Mouse (Mus musculus): ENCODE measurements at regions not wholly inside any gene's neighbourhood (a gene's known extent, or its start where the extent isn't known, plus 50 kb on each side); places are given as distances from the start of the nearest gene placed in this dataset.

GRCm38 (mm10) chr8:53749263-53749662, 110.4 kb upstream of the Neil3 start:
- no peak for DNase-seq (ENCODE audit: low read depth, low spot score)

- DNase-seq (ENCODE audit: low read depth, low spot score): no peak
These were observed 130.3 kb upstream of the Neil3 start for GRCm38 (mm10) chr8:53769211-53769610.

GRCm38 (mm10) chr8:53775511-53775910, 136.6 kb upstream of the Neil3 start:
- no peak for DNase-seq (ENCODE audit: low read depth, low spot score)

GRCm38 (mm10) chr8:53780886-53781285, 142.0 kb upstream of the Neil3 start:
- DNase-seq (ENCODE audit: low read depth, low spot score): no peak

GRCm38 (mm10) chr8:53781885-53782284, 143.0 kb upstream of the Neil3 start:
- DNase-seq (ENCODE audit: low read depth, low spot score): no peak

- no peak for DNase-seq (ENCODE audit: low read depth, low spot score)
These were observed 149.3 kb upstream of the Neil3 start for GRCm38 (mm10) chr8:53788202-53788601.

GRCm38 (mm10) chr8:53821148-53821547, 182.3 kb upstream of the Neil3 start:
- peak; percentile 4 for DNase-seq (ENCODE audit: low read depth, low spot score)

GRCm38 (mm10) chr8:53827395-53827794, 188.5 kb upstream of the Neil3 start:
- DNase-seq (ENCODE audit: low read depth, low spot score): no peak

- no peak for DNase-seq (ENCODE audit: low read depth, low spot score)
These were observed 209.0 kb upstream of the Neil3 start for GRCm38 (mm10) chr8:53847821-53848220.

GRCm38 (mm10) chr8:53868567-53868966, 208.8 kb upstream of the Vegfc start:
- DNase-seq (ENCODE audit: low read depth, low spot score): no peak

- no peak for DNase-seq (ENCODE audit: low read depth, low spot score)
These were observed 207.3 kb upstream of the Vegfc start for GRCm38 (mm10) chr8:53869997-53870596.

GRCm38 (mm10) chr8:53872033-53872619, 205.3 kb upstream of the Vegfc start:
- DNase-seq (ENCODE audit: low read depth, low spot score): no peak

GRCm38 (mm10) chr8:53878846-53879245, 198.6 kb upstream of the Vegfc start:
- no peak for DNase-seq (ENCODE audit: low read depth, low spot score)

- DNase-seq (ENCODE audit: low read depth, low spot score): no peak
These were observed 195.9 kb upstream of the Vegfc start for GRCm38 (mm10) chr8:53881551-53881950.

GRCm38 (mm10) chr8:53892205-53892710, 185.1 kb upstream of the Vegfc start:
- no peak for DNase-seq (ENCODE audit: low read depth, low spot score)

GRCm38 (mm10) chr8:53892770-53893169, 184.6 kb upstream of the Vegfc start:
- DNase-seq (ENCODE audit: low read depth, low spot score): peak; percentile 64

- DNase-seq (ENCODE audit: low read depth, low spot score): no peak
These were observed 155.1 kb upstream of the Vegfc start for GRCm38 (mm10) chr8:53922343-53922742.

- no peak for DNase-seq (ENCODE audit: low read depth, low spot score)
These were observed 146.7 kb upstream of the Vegfc start for GRCm38 (mm10) chr8:53930685-53931084.

GRCm38 (mm10) chr8:53938392-53938791, 139.0 kb upstream of the Vegfc start:
- no peak for DNase-seq (ENCODE audit: low read depth, low spot score)

GRCm38 (mm10) chr8:53939519-53939918, 137.9 kb upstream of the Vegfc start:
- no peak for DNase-seq (ENCODE audit: low read depth, low spot score)

GRCm38 (mm10) chr8:53941144-53941543, 136.3 kb upstream of the Vegfc start:
- no peak for DNase-seq (ENCODE audit: low read depth, low spot score)

GRCm38 (mm10) chr8:53945561-53945960, 131.8 kb upstream of the Vegfc start:
- no peak for DNase-seq (ENCODE audit: low read depth, low spot score)

- no peak for DNase-seq (ENCODE audit: low read depth, low spot score)
These were observed 130.0 kb upstream of the Vegfc start for GRCm38 (mm10) chr8:53947384-53947783.
